Mouse (Mus musculus) Patski (cell line): Measurements from ENCODE around the gene Gm21762. TPM values are rescaled to one million over a fixed set of nuclear protein-coding genes. Genes with fewer than 3 reads are reported as not detected.
"Not testable (repeated sequence)": the region's sequence is repeated elsewhere in the genome, so short reads cannot be mapped to it uniquely, and the experiment has no call there.

ENCODE experiments used
- ATAC-seq: fragments of 100-300 bp; one replicate; pipeline ENCODE4 v1.8.0; 2021
- CTCF ChIA-PET: fragments of 350-600 bp; sonication (Branson Sonifier 250); formaldehyde crosslinking; loops from one replicate; lab custom pipeline; 2022; ENCODE audit warnings: inconsistent platforms; lab: Charles Lee
- POLR2A ChIA-PET: fragments of 350-600 bp; sonication (Branson Sonifier 250); formaldehyde crosslinking; loops from one replicate; lab custom pipeline; 2022; ENCODE audit warnings: antibody characterized with exemption, inconsistent platforms; lab: Charles Lee
- DNase-seq: peaks from one replicate; pipeline ENCODE4 v3.0.0-alpha.2; 2011; ENCODE audit warnings: low read depth, low spot score
- H3K27me3 ChIP-seq: fragments of 371-371 bp; one replicate; pipeline ENCODE4 v1.5.1; 2021
- in situ Hi-C: fragments of 300-500 bp; cut with MboI; formaldehyde crosslinking; loops from 3 replicates; pipeline ENCODE4 v1.11.1; 2018; ENCODE audit warnings: low pct_unique_long_range_greater_than_20kb, mixed read lengths
- polyA plus RNA-seq: library from polyadenylated mRNA; unstranded; gene quantifications from one replicate; pipeline ENCODE4 v1.2.3, GENCODE M21; 2021

Gene Gm21762
- polyA plus RNA-seq = not detected

DNA sequence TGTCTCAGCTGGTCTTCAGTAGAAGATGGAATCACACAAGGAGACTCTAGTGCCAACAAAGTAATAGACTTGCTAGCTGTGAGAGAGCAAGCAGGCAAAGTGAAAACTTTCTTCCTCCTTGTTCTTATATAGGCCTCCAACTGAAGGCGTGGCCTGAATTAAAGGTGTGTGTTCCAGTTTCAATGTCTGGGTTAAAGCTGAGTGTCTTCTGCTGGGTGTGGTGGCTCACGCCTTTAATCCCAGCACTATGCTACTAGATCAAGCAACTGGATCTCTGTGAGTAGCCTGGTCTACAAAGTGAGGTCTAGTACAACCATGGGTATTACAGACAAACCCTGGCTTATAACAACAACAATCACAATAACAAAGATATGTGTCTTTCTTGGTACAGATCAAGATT lies at the start of gene Gm21762:
TSS of gene Gm21762 (minus strand) at position 101 of the 400 bp plus-strand sequence.
- DNase-seq, POLR2A ChIA-PET, in situ Hi-C loops, ATAC-seq, H3K27me3 ChIP-seq, CTCF ChIA-PET: not testable (repeated sequence)

DNA sequence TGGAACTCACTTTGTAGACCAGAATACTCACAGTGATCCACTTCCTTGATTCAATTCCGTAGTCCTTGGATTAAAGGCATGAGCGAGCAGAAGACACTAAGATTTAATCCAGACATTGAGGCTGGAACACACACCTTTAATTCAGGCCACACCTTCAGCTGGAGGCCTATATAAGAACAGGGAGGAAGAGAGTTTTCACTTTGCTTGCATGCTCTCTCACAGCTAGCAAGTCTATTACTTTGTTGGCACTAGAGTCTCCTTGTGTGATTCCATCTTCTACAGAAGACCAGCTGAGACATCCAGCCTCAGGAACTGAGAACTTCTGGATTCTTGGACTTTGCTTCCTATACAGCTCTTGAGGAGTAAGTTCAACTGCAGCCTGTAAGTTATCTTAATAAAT lies 47.1 kb upstream of the Gm21762 start, which contains the start of gene AF067061:
TSS of gene AF067061 (plus strand) at position 245 of the 400 bp plus-strand sequence.
- DNase-seq, ATAC-seq, H3K27me3 ChIP-seq, POLR2A ChIA-PET, CTCF ChIA-PET, in situ Hi-C loops: not testable (repeated sequence)

- H3K27me3 ChIP-seq, DNase-seq, POLR2A ChIA-PET, ATAC-seq, in situ Hi-C loops, CTCF ChIA-PET: not testable (repeated sequence)
Observed at GRCm38 (mm10) chr13:120259718-120260117, 44.0 kb upstream of the Gm21762 start.

DNA sequence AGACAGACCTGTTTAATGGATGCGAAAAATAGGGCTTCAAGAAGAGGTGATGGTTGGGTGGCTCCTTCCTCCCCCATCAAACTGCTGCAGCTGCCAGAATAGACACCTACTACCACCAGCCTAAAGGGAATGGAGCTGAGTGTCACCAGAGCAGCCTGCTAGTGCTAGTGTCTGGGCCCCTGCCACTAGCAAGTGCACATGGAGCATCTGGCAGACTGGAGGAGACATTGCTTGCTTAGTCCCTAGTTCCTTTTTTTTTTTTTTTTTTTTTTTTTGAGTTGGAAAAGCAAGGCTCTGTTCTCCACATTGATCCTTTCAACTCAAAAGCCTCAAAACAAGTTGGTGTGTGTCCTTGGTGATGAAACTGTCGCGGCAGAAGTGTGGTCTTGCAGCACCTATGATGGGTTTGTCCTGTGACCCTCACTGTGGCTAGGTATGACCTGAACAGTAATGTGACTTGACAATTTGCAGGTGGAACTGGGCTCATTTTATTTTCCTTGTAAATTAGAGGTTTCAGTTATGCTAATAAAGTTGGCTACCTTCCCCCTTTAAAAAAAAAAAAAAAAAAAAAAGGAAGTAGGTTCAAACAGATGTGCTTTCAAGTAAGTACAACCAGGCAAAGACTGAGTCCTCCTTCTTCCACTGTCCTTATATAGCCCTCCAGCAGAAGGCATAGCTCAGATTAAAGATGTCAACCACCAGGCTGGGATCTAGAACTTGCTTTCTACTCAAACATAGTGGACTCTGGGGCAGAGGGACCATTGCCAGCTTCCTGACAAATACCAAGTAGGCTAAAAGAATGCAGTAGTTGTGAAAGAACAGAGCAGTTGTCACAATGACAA lies 43.3 kb upstream of the Gm21762 start:
- DNase-seq, H3K27me3 ChIP-seq, in situ Hi-C loops, CTCF ChIA-PET, ATAC-seq, POLR2A ChIA-PET: not testable (repeated sequence)

DNA sequence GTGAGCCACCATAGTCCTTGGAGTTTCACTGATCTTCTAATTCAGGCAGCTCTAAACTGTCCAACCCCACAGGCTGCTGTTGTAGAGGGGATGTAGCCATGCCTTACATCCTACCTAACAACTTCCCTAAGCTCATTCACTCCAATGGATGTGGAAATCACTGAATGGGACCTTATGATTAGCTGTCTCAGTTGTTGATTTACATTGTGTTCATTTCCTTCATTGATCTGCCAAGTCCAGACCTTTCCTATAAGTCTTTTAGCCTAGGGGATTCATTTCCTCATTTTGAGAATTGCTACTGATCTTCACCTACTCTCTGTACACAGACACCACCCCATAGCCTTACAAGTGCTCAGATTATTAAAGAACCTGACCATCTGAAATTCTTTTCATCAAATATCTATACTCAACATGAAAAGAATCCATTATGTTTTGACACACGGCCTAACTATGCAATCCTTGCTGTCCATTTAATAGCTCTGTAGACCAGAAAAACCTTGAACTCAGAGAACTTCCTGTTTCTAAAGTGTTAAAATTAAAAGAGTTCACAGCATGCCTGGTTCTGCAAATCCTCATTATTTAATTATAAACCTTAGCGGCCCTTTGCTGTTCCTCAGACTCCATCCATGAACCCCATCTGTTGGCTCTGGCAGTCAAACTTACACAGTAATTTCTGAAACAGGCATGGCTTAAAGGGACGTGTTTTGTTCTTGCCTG lies 35.6 kb upstream of the Gm21762 start:
- POLR2A ChIA-PET = not testable (repeated sequence)

GRCm38 (mm10) chr13:120238811-120239210 lies 23.1 kb upstream of the Gm21762 start, which contains the start of gene Gm21731:
Gene Gm21731 (plus strand): TSS chr13:120239111.
- in situ Hi-C loops, H3K27me3 ChIP-seq, DNase-seq, POLR2A ChIA-PET, CTCF ChIA-PET, ATAC-seq: not testable (repeated sequence)

More for the DNA sequence above, 35.6 kb upstream of the Gm21762 start:
- DNase-seq, H3K27me3 ChIP-seq, ATAC-seq, CTCF ChIA-PET, in situ Hi-C loops: not testable (repeated sequence)

GRCm38 (mm10) chr13:120232447-120233049 lies 16.8 kb upstream of the Gm21762 start:
- H3K27me3 ChIP-seq, in situ Hi-C loops, DNase-seq, ATAC-seq, CTCF ChIA-PET, POLR2A ChIA-PET: not testable (repeated sequence)

- H3K27me3 ChIP-seq, ATAC-seq, in situ Hi-C loops, DNase-seq, CTCF ChIA-PET, POLR2A ChIA-PET: not testable (repeated sequence)
Observed at GRCm38 (mm10) chr13:120231798-120232197, 16.1 kb upstream of the Gm21762 start.

GRCm38 (mm10) chr13:120223012-120223659 lies 7.4 kb upstream of the Gm21762 start:
- H3K27me3 ChIP-seq, POLR2A ChIA-PET, in situ Hi-C loops, CTCF ChIA-PET, ATAC-seq, DNase-seq: not testable (repeated sequence)

DNA sequence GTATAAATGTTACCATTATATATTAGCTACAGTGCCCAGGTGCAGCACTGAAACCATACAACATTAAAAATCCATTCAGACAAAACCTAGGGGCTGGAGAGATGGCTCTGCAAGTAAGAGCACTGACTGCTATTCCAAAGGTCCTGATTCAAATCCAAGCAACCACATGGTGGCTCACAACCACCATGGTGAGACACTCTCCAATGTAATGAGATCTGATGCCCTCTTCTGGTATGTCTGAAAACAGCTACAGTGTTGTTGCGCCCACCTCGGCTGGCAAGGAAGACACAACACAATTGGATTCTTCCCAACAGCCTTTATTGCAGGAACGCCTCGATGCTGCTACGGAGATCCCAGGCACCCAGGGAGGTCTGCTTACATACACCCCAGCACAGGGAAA lies 5.2 kb upstream of the Gm21762 start:
- H3K27me3 ChIP-seq, CTCF ChIA-PET, POLR2A ChIA-PET, in situ Hi-C loops, ATAC-seq, DNase-seq: not testable (repeated sequence)

- in situ Hi-C loops, CTCF ChIA-PET, ATAC-seq, DNase-seq, POLR2A ChIA-PET, H3K27me3 ChIP-seq: not testable (repeated sequence)
Observed at GRCm38 (mm10) chr13:120196189-120196821, 19.4 kb downstream of the Gm21762 start.

GRCm38 (mm10) chr13:120172133-120172532 lies 43.6 kb downstream of the Gm21762 start, which contains the start of gene Gm21818:
Gene Gm21818 (plus strand): TSS chr13:120172433.
- H3K27me3 ChIP-seq, DNase-seq, POLR2A ChIA-PET, ATAC-seq, CTCF ChIA-PET: not testable (repeated sequence)
- in situ Hi-C loops = loop anchor here (10.0 kb wide), 1 partner anchor 277 kb away; the partner anchor contains the start of gene Tcstv1

- H3K27me3 ChIP-seq, in situ Hi-C loops, CTCF ChIA-PET, POLR2A ChIA-PET, DNase-seq: not testable (repeated sequence)
- peak; percentile 48 for ATAC-seq
Observed at GRCm38 (mm10) chr13:120168301-120168700, 47.4 kb downstream of the Gm21762 start.
